Mouse (Mus musculus): ENCODE measurements around the gene Olfr92.

Gene Olfr92

GRCm38 (mm10) chr17:37063686-37064495, 56.0 kb downstream of the Olfr92 start:
- in situ Hi-C loops (cut with MseI, MboI): no loop called here

- in situ Hi-C loops (cut with MseI, MboI): no loop called here
These were observed 56.8 kb downstream of the Olfr92 start for GRCm38 (mm10) chr17:37063063-37063462.

- in situ Hi-C loops (cut with MseI, MboI): no loop called here
These were observed 57.7 kb downstream of the Olfr92 start for GRCm38 (mm10) chr17:37062101-37062641.

- in situ Hi-C loops (cut with MseI, MboI): no loop called here
These were observed 58.5 kb downstream of the Olfr92 start for GRCm38 (mm10) chr17:37061435-37061834.
